Mouse (Mus musculus): Measurements from ENCODE around the gene Bbx.

Bbx gene

DNA sequence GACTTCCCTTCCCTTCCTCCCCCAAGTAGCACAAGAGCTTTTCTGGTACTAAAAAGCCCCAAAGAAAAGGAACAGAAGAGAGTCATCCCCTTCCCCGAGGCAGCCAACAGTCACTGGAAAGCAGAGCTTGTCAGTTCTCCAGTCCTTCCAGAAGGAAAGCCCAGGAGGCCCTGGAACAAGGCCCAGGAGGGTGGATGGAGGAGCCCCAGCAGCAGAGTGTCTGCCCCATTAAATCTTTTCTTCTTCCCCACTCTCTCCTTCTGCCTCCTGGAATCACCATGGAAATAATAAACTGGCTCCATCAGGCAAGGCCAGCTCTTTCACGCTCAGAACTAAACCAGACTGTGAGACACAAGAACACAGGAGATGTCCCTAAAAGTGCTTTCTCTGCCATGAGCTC is 284.3 kb downstream of the Bbx start:
- DNase-seq = no peak
